Mouse (Mus musculus) kidney, postnatal 0 days (tissue): ENCODE measurements at regions not wholly inside any gene's neighbourhood (a gene's known extent, or its start where the extent isn't known, plus 50 kb on each side); places are given as distances from the start of the nearest gene placed in this dataset.

Experiments used
- ATAC-seq: fragments of 200-750 bp; cut with Nextera tagmentation; replicated peaks from 2 replicates; pipeline ENCODE4 v1.8.0; 2017; ENCODE audit warnings: low read depth, moderate number of reproducible peaks, moderate TSS enrichment, moderate library complexity; ENCODE audit not compliant: low FRiP score
- DNase-seq: peaks from one replicate; pipeline ENCODE4 v3.0.0-alpha.2; 2016; ENCODE audit warnings: low spot score
- H3K27ac ChIP-seq: fragments of 300-500 bp; sonication (generic); 2 replicates; pipeline ENCODE4 v1.5.1; 2014; ENCODE audit warnings: mild to moderate bottlenecking
- H3K27me3 ChIP-seq: fragments of 300-500 bp; sonication (generic); 2 replicates; pipeline ENCODE4 v1.6.1; 2014; ENCODE audit warnings: low read length, mixed read lengths; ENCODE audit not compliant: insufficient read depth
- H3K36me3 ChIP-seq: fragments of 300-500 bp; sonication (generic); 2 replicates; pipeline ENCODE4 v1.6.1; 2014; ENCODE audit warnings: low read length, mixed read lengths; ENCODE audit not compliant: insufficient read depth
- H3K4me1 ChIP-seq: fragments of 300-500 bp; sonication (generic); replicated peaks from 2 replicates; pipeline ENCODE4 v1.6.1; 2014; ENCODE audit warnings: antibody characterized with exemption, low read length, mixed read lengths; ENCODE audit not compliant: insufficient read depth
- H3K4me2 ChIP-seq: fragments of 300-500 bp; sonication (generic); 2 replicates; pipeline ENCODE4 v1.6.1; 2014; ENCODE audit warnings: mild to moderate bottlenecking, low read length, moderate library complexity, mixed read lengths
- H3K4me3 ChIP-seq: fragments of 300-500 bp; sonication (generic); replicated peaks from 2 replicates; pipeline ENCODE4 v1.5.1; 2014; ENCODE audit warnings: low read depth, low read length
- H3K9ac ChIP-seq: fragments of 300-500 bp; sonication (generic); 2 replicates; pipeline ENCODE4 v1.6.1; 2014; ENCODE audit warnings: low read depth, low read length
- H3K9me3 ChIP-seq: fragments of 300-500 bp; sonication (generic); replicated peaks from 2 replicates; pipeline ENCODE4 v1.6.1; 2016; ENCODE audit warnings: low read length, inconsistent platforms, mixed read lengths
- CTCF ChIP-seq: IDR thresholded peaks from 2 replicates; pipeline ENCODE4 v1.5.1; 2016; ENCODE audit warnings: antibody characterized with exemption, low read depth, mild to moderate bottlenecking, moderate library complexity
- WGBS: fragments of 180-500 bp; shearing (Covaris S2); extraction: QIAGEN DNeasy Blood & Tissue Kit; methylation state at CpG from one replicate; pipeline ENCODE4 v1.1.7; 2014; 5-methylcytosine and 5-hydroxymethylcytosine counted together

DNA sequence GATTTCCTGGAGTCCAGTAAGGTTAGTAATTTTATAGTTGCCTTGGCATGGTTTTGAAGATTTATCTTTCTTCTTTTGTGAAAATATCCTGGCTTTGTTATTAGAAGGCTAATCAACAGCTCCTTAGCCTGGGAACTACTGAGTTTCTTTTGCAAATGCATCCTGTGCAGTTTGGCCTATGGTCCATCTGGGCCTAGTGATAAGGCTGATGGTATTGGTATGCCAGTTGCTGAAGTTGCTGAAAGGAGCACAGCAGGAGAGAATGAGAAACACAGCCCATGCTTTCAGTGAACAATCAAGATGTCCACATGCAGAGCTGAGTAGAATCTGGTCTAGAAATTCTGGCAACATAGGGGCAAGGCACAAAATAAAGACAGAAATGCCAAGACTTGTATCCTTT, 105.2 kb upstream of the Col5a2 start:
- no peaks in the 10 kb centered on the region for H3K27me3 ChIP-seq
- no peak overlapping the region for H3K4me3 ChIP-seq
- no peak for DNase-seq
- no peak overlapping the region for H3K27ac ChIP-seq
- H3K9me3 ChIP-seq: no peaks in the 10 kb centered on the region
- no peak overlapping the region for H3K9ac ChIP-seq
- no peak for TF ChIP-seq CTCF
- H3K36me3 ChIP-seq: no peaks in the 10 kb centered on the region
- ATAC-seq: no peak
- no peak overlapping the region for H3K4me2 ChIP-seq
- H3K4me1 ChIP-seq: no peaks in the 10 kb centered on the region

DNA sequence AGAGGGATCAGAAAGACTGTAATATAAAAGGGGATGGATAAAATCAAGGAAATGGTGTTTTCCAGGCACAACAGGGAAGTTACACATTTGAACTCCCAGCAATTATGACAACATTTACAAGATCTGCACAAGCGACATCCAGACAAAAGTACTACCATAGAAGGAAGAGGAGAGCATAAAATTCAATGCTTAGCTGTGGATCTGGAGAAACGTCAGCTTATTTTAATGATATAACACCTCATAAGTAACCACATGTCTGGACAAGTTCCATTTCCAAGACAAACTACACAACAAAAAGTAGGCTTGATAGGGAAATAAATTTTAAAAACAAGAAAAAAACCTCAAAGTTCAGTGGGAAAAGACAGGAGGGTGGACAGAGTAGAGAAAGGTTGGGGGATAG, 115.9 kb upstream of the Col5a2 start:
- Histone ChIP-seq H3K9ac (no peak overlapping the region), H3K4me1 (no peaks in the 10 kb centered on the region), H3K27ac (no peak overlapping the region), H3K9me3 (no peaks in the 10 kb centered on the region), H3K4me3 (no peak overlapping the region), H3K36me3 (no peaks in the 10 kb centered on the region), H3K27me3 (no peaks in the 10 kb centered on the region), H3K4me2 (no peak overlapping the region)
- WGBS: 62% methylated on average over 2 of the region's 2 CpGs
- TF ChIP-seq CTCF: no peak
- DNase-seq (peak; percentile 17), ATAC-seq (no peak)

DNA sequence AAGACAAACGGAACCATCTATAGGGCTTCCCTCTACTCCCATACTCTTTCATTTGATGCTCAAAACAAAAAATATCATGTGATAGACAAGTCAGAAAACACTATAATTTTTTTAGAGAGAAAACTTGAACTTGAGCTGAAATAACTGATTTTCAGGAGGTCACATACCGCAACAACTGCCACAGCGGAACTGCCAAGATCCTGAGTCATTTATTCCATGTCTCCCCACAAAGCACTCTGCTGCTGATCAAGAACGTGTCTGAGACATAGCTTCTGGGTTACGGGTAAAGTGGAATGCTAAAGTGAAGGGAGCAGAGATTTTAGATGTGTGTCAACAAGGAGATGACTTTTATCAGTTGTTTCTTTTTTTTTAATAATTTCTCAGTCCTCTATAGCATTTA, 122.8 kb upstream of the Col5a2 start:
- Histone ChIP-seq H3K9me3 (no peaks in the 10 kb centered on the region), H3K9ac (no peak overlapping the region), H3K4me1 (no peaks in the 10 kb centered on the region), H3K36me3 (no peaks in the 10 kb centered on the region), H3K27me3 (no peaks in the 10 kb centered on the region), H3K4me2 (no peak overlapping the region), H3K4me3 (no peak overlapping the region), H3K27ac (no peak overlapping the region)
- ATAC-seq (no peak), DNase-seq (no peak)
- TF ChIP-seq CTCF: no peak
- 74% methylated on average over 5 of the region's 5 CpGs for WGBS

DNA sequence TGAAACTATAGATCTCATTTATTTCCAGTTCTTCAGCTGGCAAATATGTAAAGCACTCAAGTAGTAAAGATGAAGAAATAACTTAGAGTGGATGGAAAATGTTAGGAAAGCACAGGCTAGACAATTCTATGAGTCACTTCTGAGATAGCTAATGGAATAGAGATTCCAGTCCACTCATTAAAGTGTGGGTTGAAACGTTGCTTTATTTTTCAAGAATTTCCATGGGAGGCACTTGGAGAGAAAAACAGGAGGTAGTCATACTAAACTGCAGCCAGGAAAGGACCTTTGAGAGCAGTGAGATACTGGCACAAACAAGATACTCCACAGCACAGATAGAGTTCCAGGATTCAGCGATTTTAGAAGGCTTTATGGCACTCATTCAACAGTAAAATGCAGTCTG, 123.7 kb upstream of the Col5a2 start:
- no peaks in the 10 kb centered on the region for H3K27me3 ChIP-seq
- 67% methylated on average over 2 of the region's 2 CpGs for WGBS
- H3K9ac ChIP-seq: no peak overlapping the region
- TF ChIP-seq CTCF: no peak
- no peak overlapping the region for H3K27ac ChIP-seq
- H3K9me3 ChIP-seq: no peaks in the 10 kb centered on the region
- no peak overlapping the region for H3K4me2 ChIP-seq
- no peak for ATAC-seq
- DNase-seq: no peak
- no peaks in the 10 kb centered on the region for H3K36me3 ChIP-seq
- H3K4me3 ChIP-seq: no peak overlapping the region
- H3K4me1 ChIP-seq: no peaks in the 10 kb centered on the region

DNA sequence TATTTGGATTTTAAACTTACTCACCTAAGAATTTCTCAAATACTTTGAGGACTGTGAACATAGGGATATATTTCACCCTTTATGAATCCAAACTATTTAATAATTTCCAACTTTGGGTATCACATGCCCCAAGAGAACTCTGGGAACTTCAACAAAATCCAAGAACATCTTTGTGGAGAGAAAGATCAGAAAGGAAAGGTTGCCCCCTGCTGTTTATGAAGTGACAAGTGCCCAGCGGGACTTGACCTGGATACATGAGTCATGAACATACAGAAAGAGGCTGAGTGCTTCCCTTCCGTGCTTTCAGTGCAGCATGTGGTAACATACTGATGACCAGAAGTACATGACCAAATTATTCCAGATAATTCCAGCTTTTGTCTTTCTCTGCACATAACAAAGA, 124.8 kb upstream of the Col5a2 start:
- H3K4me2 ChIP-seq: no peak overlapping the region
- H3K9me3 ChIP-seq: no peaks in the 10 kb centered on the region
- peak; percentile 81 for TF ChIP-seq CTCF
- H3K4me3 ChIP-seq: no peak overlapping the region
- WGBS: 10% methylated on average over 2 of the region's 2 CpGs
- ATAC-seq (peak; percentile 77; the same call in 1 of the 2 replicates), DNase-seq (peak; percentile 84)
- no peaks in the 10 kb centered on the region for H3K4me1 ChIP-seq
- H3K27ac ChIP-seq: no peak overlapping the region
- H3K27me3 ChIP-seq: no peaks in the 10 kb centered on the region
- H3K9ac ChIP-seq: no peak overlapping the region
- H3K36me3 ChIP-seq: no peaks in the 10 kb centered on the region

DNA sequence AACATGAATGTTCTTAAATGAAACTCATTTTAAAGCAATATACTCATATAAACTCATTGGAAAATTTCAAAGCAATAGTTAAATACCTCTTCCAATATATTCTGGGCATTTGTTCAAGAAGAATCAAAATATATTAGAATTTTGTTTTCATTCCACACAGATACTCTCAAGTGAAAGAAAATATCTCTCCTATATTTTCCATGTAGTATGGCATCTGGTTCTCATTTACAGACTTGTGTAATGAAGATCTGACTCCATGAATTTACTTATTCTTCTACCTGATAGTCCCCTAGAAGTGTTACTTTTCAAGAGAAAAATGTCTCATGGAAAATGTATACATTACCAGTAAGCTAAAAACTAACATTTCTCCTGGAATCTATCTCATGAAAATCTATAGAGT, 144.2 kb upstream of the Col5a2 start:
- TF ChIP-seq CTCF: no peak
- ATAC-seq (no peak), DNase-seq (no peak)
- Histone ChIP-seq H3K27ac (no peak overlapping the region), H3K27me3 (no peaks in the 10 kb centered on the region), H3K36me3 (no peaks in the 10 kb centered on the region), H3K4me3 (no peak overlapping the region), H3K4me1 (no peaks in the 10 kb centered on the region), H3K4me2 (no peak overlapping the region), H3K9ac (no peak overlapping the region), H3K9me3 (no peaks in the 10 kb centered on the region)

DNA sequence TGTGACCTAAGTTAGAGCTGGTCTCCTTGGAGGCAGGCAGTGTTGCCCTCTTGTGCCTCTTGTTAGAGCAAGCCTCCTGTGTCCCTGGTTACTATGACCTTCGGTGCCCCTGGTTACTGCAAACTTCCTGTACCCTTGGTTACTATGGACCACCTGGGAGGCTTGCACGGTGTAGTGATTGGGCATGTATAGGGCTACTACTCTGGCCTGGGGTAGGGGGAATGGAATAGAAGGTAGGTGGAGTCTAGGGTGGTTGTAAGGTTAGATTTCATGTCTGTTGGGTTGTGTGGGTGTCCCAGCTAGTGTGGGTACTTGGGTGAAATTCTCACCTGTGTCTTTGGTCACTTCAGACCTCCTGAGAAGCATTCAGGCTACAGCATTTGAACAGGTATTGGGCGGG, 141.7 kb upstream of the Wdr75 start:
- Histone ChIP-seq H3K9ac (no peak overlapping the region), H3K9me3 (no peaks in the 10 kb centered on the region), H3K4me3 (no peak overlapping the region), H3K27me3 (no peaks in the 10 kb centered on the region), H3K27ac (no peak overlapping the region), H3K4me2 (no peak overlapping the region), H3K36me3 (no peaks in the 10 kb centered on the region), H3K4me1 (no peaks in the 10 kb centered on the region)
- no peak for TF ChIP-seq CTCF
- DNase-seq (no peak), ATAC-seq (no peak)
- WGBS: 83% methylated on average over 3 of the region's 3 CpGs
